Mouse (Mus musculus): Measurements from ENCODE around the gene Olfr933.

Gene Olfr933

DNA sequence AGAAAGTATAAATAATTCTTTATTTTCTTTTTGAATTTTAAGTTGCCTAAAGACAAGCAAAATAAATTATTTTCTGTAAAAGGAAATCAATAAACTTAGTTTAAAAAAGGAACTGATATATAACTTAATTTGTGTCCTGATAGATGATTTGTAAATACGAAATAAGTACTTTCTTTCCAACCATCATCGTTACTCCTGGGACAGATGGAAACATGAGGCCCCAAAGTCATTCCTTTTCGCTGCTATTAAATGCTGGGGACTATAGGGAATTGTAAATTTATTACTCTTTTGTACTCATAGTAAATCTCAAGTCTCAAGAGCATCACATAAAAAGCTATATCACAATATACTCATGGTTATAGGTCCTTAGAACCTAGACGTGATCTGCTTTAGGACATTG, at the start of gene Olfr933:
Gene Olfr933, plus strand, starts transcription at position 301 of the 400 bp plus-strand sequence.
- no peak for DNase-seq

- no peak for DNase-seq
These were observed 42.6 kb upstream of the Olfr933 start, which contains the start of gene Olfr930 for GRCm38 (mm10) chr9:38929509-38929908. Gene Olfr930 (plus strand): TSS chr9:38929809.

- no peak for DNase-seq
These were observed 18.6 kb upstream of the Olfr933 start for GRCm38 (mm10) chr9:38953401-38954123.

DNA sequence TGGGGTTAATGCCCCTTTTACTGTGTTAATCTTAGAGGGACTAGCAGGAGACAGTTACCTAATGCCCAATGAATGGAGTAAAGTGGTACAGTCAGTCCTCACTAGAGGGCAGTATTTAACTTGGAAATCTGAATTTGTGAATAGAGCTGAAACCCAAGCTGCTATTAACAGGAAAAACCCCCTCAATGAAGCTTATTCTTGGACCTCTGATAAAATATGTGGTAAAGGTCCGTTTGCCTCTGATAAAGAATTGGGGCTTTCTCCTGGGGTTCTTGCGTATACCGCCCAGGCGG, 18.0 kb upstream of the Olfr933 start:
- no peak for DNase-seq

DNA sequence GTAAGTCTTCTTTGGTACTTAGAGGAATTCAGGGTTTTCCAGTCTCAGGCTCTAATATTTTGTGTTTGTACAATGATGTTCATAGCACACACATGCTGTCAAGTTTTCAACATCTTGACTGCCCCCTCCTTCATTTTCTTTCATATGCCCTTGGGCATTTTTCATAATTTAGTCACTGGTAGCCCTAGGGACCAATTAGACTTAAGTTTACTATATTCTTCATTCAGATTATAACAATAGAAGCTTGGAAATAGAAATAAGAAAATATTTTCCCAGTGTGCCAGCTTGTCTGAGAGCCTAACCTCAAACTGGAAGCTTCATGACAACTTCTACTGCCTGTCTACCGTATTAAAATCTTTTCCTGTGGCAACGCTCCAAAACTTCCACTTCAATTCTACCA, 16.1 kb downstream of the Olfr933 start, which contains the start of gene Olfr934:
Gene Olfr934, minus strand, starts transcription at position 101 of the 400 bp plus-strand sequence.
- DNase-seq = no peak

DNA sequence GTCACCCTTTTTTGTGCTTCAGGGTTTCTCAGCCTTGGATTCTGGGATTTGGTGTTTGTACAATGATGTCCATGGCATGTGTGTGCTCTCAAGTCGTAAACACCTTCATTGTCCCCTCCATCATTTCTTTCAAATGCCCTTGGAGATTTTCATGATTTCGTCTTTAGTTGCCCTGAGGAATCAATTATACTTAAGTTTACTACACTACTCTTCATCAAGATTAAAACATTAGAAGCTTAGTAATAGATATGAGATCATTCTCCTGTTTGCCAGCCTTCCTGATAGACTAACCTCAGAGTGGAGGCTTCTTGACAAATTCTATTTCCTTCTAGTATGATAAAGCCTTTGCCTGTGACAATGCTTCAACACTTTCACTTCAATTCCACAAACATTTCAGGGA, 27.5 kb downstream of the Olfr933 start, which contains the start of gene Olfr935:
Gene Olfr935, minus strand, starts transcription at position 101 of the 400 bp plus-strand sequence.
- no peak for DNase-seq

DNA sequence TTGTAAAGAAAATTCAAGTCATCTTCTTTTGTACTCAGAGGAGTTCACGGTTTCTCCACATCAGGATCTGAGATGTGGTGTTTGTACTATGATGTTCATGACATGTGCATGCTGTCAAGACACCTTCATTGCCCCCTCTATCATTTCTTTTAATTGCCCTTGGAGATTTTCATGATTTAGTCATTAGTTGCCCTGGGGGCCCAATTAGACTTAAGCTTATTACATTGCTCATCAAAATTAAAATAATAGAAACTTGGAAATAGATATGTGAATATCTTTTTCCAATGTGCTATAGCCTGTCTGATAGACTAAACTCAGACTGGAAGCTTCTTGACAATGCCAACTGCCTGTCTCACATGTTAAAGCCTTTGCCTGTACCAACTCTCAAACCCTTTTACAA, 51.2 kb downstream of the Olfr933 start, which contains the start of gene Olfr146:
Gene Olfr146, minus strand, starts transcription at position 101 of the 400 bp plus-strand sequence.
- DNase-seq = no peak

Data from B cell, adult 2 months (primary cell).